Mouse (Mus musculus) mature B cell (primary cell): ENCODE measurements around the gene Mapkapk2.

ENCODE experiments used
- in situ Hi-C: fragments of 300-500 bp; cut with MboI; formaldehyde crosslinking; loops from 2 replicates; pipeline ENCODE4 v1.14.3; 2019

Gene Mapkapk2

DNA sequence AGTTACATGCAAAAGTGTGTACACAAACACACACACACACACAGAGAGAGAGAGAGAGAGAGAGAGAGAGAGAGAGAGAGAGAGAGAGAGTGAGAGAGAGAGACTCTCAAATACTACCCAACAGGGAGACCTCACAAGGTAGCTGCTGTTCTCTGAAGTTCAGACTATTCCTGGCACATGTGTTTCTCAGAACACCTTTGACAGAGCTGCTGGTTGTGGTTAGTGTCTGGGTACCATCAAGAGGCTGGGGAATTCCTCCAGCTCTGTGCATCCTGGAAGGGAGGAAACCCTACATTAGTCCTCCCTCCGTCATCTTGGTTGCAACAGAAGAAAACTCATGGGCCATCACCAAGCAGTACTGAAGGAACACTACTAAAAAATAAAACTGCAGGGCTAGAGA lies 16.9 kb downstream of the Mapkapk2 start:
- in situ Hi-C loops = no loop called here

DNA sequence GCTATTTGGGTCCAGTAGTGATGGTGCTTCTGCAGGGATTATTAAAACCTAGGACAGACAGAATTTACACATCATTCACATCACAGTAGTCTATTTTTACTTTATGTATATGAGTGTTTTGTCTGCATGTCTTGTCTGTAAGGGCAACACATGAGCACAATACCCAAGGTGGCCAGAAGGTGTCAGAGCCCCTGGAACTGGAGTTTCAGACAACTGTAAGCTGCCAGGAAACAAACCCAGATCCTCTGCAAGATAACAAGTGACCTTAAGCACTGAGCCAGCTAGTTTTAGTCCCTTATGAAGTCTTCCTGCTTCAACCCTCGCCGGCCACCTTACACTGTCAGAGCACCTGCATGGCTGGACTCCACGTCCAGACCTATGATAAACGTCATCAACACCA lies 17.9 kb downstream of the Mapkapk2 start:
- in situ Hi-C loops = no loop called here

DNA sequence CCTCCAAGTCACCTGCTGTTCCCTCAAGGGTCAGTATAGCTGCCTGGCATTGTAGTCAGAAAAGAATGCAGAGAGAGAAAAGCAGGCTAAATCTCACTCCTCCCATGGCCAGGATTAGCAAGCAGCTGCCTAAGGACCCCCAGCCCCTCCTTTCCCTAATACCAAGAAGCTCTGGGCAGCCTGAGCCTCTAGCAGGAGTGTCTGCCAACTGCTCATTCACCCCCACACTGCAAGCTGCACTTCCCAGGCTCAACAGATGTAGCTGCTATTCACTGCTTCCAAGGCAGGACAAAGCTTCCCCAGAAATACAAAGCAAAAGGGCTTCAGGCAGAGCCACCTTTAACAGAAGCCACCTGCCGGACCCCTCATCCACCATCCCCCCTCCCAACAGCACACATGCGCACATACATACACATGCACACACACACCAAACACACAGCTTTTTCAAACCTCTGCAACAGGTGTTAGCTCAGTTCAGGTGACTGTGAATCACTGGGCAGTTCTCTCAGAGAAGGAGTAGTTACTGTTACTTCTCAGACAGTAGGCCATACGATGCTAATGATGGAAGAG lies 18.8 kb downstream of the Mapkapk2 start:
- in situ Hi-C loops = no loop called here

DNA sequence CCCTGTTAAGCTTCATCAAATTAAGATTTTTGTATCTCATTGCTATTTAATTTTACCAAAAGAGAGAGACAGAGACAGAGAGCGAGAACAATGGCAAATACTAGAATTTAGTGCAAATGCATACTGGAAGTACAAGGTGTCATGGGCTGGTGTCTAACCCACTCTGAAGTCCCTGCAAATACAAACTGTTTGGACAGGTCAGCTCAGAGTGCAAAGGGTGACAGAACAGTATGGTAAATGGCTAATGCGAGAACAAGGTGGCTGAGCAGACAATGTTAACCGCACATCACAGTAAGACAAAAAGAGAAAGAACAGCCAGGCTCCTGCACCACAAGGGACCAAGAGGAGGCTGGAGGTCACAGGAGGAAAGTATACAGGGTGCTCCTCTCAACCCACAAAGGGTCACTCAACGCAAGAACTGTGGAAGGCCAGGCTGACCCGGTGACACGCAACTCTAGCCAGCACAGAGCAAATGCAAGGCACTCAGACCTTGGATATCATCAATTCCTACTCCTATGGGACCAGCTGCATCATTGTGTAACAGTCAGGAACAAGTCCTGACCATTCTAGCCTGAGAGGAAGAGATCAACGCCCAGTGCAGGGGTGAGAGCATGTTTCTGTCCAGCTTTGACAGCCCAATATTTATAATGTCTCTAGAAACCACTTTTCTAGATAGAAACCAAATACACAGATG lies 22.4 kb downstream of the Mapkapk2 start:
- in situ Hi-C loops = no loop called here

DNA sequence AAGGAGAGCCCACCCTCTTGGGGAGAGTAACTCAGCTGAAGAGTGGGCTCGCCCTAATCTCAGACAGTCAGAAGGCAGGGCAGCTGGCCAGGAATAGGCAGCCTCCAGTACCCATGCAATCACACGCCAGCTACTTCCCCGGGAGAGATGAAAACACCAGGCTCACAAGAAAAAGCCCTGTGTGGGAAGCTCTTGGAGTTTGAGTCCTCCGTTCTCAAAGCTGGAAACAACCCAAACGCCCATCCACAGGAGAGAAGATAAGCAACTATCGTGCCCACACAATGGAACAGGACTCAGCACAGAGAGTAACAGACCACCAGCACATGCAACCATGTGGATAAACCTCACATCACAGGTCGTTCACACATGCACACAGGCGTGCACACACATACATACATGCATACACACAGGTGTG lies 23.1 kb downstream of the Mapkapk2 start:
- in situ Hi-C loops = no loop called here

DNA sequence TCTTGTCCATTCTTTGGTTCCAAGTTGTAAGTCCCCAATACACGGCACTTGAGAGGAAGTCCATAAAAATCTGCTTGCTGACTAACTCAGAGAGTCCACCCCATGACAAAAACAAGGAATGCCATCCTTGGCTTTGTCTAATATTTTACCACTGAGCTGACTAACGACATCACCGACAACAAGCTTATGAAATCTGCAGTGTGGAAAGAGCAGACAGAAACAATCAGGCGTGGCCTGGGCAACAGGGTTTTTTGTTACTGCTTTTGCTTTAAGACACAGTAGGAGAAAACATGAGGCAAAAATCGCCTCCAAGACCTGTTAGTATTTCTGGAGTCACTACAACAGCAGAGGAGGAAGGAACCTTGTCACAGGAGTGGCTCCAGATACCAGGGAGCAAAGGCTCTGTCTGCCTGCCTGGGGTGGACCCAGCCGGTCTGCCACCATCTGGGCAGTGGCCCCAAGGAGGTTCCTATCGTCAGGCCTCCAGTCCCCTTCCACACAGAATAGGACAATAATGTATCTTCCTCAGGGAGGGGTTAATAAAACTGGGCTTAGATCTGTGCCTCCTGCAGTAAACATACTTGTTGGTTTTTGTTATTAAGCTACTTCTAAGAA lies 25.1 kb downstream of the Mapkapk2 start:
- in situ Hi-C loops = no loop called here

DNA sequence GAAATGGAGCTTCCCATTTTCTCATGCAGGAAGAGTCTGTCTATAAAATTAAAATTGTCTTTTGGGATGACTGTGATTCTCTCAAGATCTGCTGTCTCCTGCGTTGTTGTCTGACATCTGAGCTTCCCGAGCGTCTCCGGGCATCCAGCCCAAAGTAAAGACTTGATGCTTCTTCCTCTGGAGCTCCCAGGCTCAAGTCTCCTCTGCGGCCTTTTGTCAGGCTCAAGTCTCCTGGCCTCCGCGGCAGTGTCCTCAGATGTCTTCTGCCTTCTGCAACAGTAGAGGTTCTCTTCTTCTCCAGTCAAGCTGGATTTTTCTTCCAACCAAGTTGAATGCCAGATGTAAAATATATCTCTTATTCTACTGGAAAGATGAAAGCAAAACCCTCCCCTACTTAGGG lies 28.6 kb downstream of the Mapkapk2 start:
- in situ Hi-C loops = no loop called here

DNA sequence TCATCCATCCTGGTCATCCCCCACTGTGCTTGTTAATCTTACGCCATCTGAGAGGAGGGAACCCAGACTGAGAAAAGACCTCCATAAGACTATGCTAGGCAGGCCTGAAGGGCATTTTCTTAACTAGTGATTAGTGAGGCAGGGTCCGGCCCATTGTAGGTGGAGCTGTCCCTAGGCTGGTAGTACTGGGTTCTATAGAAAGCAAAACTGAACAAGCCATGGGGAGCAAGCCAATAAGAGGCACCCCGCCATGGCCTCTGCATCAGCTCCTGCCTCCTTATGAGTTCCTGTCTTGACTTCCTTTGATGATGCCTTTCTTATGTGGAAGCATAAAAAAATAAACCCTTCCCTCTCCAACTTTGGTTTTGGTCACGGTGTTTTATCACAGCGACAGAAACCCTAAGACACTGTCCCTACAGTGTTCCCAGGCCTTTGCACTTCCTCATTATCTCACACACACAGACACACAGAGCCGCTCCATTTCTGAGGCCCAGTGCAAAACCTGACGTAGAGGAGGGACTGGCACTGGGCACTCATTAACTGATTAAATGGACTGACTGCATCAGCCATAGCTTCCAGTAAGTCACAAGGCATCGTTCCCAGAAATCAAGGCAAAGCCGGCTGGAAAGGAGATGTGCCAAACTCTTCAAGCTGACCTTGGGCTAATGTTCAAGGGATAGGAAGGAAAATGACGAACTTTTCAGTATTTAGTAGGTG lies 29.5 kb downstream of the Mapkapk2 start:
- in situ Hi-C loops = no loop called here

DNA sequence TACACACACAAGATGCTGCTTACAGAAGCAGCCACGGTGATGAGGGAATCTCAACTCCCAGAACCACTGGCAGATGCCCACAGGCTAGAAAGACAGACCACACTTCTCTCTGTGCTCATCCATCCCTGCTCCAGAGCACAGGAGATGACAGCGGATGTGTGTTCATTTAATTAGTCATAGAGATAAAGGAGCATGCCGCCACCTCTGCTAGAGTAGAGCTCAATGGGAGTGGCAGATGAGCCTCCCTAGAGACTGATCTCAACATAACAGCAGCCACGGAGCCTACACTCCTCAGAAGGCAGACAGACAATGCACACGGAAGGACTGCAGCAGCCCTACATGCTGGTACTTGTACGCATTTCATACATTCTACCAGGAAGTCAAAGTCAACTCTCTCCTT lies 33.4 kb downstream of the Mapkapk2 start:
- in situ Hi-C loops = no loop called here

DNA sequence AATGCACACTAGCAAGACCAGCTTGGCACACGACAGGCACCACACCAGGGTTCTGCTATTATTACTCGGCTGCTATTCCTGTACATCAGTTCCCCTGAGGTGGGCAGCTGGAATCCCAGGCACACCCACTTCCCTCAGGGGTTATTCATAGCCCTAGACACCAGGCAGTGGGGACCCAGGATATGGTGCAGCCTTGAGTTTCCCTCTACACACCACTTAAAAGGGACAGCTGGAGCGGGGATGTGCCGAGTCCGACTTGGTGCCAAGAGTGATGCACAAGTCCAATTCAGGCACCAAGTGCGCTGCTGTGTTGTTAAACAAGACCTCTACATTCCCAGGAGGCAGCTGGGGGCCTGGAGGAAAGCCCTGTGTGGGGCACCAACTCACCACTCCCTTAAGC lies 34.8 kb downstream of the Mapkapk2 start:
- in situ Hi-C loops = no loop called here

DNA sequence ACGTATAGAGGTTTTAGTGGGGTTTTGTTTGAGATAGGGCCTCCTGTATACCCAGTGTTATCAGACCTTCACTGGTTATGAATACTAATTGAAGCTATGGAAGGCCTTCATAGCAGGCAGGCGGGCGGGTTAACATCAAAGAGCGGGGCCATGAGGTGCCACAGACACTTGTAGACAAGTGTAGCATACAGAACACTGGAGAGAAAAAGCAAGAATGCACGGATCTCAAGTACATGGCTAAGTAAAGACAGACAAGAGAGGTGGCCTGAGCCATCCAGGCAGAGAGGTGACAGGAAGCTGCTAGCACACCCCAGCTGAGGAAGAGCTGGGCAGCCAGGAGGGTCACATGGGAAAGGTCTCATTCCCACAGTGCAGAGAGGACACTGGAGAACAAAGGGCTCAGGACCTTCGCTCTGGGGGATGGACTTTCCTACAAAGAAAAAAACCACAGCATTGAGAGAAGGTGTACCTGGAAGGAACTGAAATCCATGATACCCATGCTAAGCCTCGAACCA lies 35.8 kb downstream of the Mapkapk2 start:
- in situ Hi-C loops = no loop called here

DNA sequence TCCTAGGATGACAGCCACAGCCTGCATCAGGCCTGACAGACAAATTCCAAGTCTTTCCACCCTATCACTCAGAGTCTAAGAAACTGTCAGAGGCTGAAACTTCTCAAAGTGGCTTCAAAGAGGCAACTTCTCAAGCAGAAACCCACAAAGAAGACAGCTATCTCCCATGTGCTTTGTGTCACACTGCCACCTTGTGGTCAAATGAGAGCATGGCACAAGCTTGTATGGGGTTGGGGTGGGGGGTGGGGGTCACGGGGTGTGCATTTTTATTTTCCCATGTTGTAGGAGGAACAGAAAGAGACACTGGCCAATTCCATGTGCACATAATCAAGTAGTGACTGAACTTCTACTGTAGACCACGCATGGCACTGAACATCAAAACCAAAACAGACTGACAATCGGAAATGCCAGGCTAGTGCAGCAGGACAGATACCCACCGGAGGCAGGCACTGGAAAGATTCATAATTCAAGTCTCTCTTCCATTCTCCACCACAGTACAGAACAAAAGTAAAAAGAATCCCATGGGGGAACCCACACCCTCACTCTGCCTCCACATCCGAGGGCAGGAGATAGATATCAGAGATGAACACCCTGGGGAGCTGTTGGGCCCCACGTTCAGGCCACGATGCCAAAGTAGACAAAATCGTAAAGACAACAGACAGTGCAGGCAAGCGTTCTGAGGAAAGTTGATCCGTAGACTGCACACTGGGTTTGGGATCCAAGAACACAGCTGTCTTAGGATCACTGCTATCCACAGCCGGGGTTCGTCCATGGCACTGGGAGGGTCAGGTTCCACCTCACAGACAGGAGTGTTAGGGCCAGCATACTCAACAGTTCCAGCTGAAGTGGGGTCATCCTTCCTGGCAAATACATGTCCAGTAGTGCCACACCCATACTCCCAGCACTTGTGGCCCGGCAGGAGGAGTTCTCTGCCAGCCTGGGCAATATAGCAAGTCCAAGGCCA lies 37.1 kb downstream of the Mapkapk2 start:
- in situ Hi-C loops = no loop called here

DNA sequence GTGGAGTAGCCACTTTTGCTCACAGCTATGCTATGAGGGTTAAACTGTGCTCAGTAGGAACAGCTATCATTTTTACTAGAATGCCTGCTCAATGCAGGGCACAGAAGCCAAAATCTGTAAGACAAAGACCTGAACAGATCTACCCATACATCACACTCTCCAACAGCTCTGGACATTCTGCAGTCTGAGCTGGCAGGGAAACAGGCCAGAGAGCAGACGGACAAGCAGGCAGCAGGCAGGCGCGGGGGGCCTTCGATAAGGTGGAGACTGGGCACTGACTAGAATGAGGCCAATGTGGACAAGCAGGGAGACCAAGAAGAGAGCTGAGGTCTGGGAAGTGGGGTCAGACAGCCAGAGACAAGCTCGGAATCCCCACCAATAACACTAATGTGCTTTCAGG lies 37.8 kb downstream of the Mapkapk2 start:
- in situ Hi-C loops = no loop called here

DNA sequence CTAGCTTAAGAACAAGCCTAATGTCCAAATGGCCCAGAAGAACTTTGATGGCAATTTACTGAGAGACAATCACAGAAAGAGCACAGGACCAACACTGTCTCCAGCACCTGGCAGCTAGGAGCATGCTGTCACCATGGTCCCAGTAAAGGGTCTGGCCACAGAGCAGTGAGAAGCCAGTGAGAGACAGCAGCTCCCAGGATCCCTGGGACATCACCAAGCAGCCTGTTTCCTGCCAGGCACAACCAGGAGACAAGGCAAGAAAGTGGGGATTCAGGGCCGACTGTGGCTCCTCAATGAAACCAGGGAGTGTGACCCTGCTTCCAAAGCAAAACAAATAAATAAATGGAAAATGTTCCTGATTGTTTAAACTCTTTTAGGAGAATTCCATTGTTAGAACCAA lies 38.2 kb downstream of the Mapkapk2 start:
- in situ Hi-C loops = no loop called here

DNA sequence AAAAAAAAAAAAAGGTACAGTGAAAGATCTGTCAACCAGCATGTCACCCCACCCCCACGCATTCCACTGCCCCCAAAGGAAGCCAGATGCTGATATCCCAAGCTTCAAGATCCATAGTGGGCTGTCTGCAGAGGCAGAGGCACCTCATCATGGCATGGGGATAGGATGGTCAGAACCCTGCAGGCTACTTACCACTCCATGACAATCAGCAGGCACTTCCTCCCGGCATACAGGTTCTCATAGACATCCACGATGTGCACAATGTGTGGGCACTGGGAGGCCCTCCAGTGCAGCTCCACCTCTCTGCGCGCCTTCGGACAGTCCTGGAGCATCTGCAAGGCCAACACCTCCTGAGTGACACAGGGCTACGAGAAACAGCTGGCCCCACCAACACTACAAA lies 39.2 kb downstream of the Mapkapk2 start:
- in situ Hi-C loops = no loop called here

DNA sequence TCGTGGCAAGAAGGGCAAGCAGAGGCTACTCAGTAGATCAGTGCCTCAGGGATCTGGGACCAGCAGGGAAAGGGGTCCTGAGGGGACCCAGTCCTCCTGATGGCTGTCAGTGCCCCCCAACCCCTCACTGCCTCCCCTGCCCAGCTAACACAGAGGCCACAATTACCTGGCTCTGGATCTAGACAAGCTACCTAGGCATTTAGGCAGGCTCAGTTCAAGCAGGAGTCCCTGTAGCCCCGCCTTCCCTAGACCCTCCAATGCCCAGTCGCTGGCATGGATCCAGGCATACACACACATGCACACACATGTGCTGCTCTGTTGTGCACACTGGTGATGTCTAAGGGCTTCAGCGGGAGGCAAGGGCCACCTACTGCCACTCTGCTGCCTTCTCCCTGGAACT lies 43.4 kb downstream of the Mapkapk2 start:
- in situ Hi-C loops = no loop called here

DNA sequence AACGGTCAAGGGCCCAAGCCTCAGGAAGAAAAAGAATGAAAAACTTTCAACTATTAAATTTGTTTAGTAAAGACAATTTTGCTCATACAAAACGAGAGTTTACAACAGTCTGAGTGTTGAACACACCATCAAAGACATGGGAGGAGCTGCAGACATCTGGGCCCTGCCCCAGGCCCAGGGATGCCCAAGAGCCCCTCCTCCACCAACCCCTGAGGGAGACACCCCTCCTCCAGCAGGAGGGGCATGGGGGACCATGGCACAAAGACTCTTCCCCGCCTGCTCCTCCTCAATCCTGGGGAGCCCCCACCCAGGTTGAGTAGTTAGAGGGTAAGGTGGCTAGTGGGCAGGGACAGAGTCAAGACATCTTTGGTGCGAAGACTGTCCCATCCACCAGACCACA lies 44.0 kb downstream of the Mapkapk2 start:
- in situ Hi-C loops = no loop called here

DNA sequence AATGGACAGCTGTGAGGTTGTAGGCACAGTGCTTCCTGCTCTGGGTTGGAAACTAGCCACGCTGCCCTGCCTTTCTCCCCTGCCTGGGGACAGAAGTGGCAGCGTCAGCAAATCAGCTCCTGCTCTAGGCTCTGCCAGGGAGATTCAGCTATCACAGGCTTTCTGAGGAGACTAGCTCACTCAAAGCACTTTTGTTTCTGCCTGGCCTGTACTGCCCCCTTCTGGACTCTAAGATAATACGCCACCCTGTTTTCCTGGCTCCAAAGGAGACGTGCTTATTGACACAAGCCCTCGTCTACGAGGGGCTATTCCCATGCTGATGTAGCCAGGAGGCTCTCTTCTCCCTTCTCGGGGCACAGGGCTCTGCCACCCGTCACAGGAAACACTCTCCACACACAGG lies 44.4 kb downstream of the Mapkapk2 start:
- in situ Hi-C loops = no loop called here

DNA sequence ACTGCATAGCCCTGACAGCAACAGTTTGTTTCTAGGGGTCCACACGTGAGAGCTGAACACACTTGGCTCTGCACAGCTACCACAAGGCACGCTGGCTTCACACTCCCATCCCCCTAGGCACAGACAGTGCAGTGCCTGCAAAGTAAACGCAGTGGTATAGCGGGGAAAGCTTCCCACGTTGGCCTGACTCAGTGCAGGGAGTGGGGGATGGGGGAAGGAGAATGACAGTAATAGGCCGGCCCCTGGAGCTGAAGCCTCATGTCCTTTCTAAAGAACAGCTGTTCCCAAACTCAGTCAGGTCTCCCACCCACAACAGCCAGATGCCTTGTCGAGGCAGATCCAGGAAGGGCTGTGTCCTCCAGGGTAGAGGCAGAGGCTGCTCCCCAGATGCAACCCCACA lies 46.6 kb downstream of the Mapkapk2 start:
- in situ Hi-C loops = no loop called here

DNA sequence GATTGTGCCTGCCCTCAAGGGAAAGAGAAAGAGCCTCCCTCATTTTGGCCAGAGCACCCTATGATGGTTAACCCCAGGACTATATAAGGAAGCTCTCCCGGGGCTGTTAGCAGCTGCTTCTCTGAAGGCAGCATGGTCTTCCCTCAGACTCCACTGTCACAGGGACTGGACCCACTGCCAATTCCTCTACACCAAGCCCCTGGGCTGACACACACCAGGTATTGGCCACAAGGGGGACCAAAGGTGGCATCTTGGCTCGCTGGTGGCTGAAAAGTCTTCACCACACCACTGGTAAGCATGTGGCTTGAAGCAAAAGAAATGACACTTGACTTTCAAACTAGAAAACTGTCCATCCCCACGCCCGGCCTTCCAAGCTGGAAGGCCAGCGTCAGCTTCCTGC lies 47.0 kb downstream of the Mapkapk2 start:
- in situ Hi-C loops = no loop called here

DNA sequence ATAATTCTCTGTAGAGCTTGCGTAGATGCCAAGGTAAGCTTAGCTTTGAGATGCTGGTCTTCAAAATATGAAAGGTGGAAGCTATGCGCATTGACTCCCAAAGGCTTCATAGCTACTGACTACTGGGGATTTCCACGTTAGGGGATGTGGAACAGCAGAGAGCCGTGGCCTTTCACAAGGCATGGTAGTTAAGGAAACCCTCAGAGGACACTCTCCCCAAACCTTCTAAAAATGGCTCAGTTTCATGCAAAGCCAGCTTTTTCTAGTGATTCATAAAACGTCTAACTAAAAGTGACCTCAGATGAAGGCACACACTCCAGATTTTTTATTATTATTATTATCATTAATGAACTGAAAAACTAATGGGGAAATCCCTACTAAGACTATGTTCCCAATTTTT lies 47.6 kb downstream of the Mapkapk2 start:
- in situ Hi-C loops = no loop called here

DNA sequence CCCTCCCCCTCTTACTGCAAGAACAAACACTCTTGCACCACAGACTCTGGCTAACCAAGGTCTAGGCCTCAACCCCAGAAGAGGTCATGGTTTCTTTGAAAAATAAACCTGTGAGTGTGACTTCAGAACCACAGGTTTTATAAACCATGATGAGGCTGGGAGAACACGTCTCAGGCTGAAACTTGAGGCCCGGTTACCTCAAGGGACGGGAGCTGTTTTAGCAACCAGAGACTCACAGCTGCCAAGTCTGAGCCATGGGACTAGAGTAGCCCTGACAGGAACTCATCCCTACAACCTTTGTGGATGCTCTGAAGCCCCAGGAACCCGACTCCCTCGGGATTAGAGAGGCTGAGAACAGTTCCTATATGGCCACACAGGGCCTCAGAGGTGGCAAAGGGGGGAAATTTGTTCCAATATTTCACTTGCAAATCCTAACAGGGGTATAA lies 48.2 kb downstream of the Mapkapk2 start:
- in situ Hi-C loops = no loop called here
